Mouse (Mus musculus) MN1 (cell line): ENCODE data around the gene Ercc4.

Experiments used
- DNase-seq: peaks from one replicate; pipeline ENCODE4 v3.0.0-alpha.2; 2016; ENCODE audit warnings: low spot score

The Ercc4 gene

GRCm38 (mm10) chr16:13147810-13148555 lies 38.5 kb downstream of the Ercc4 start:
- no peak for DNase-seq

DNA sequence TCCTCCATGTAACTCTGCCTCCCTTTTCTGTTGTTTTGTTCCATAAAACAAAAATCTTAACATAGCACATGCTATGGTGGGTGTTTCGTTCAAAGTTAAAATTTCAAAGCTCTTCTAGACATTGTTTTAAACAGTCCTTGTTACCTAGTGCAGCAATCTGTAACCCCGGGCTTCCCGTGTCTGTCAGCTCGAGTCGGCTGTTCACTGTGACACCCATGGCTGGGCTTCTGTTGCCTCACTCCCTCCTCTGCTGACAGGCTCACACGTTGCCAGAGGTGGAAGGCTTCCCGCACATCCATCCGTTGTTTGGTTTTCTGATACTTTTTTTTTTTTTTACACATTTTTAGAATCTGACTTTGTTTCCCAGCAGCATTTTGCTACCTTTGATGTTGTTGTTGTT lies 40.5 kb downstream of the Ercc4 start:
- DNase-seq = no peak

DNA sequence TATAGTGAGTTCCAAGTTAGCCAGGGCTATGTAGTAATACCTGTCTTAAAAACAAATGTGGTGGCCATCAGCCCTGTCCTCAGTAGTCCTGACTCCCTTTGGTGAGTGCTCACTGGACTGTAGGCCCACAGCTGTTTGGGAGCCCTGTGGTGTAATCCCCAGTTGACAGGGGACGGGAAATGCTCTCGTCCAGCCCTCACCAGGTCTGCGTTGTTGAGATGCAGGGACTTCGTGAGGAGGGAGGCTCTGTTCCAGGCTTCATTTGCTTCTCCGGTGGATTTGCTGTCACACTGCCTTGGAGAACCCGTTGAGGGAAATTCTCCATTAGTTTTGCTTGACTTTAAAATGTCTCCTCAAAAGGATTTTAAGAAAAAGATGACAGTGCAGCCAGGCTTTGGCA lies 41.3 kb downstream of the Ercc4 start:
- DNase-seq = no peak

DNA sequence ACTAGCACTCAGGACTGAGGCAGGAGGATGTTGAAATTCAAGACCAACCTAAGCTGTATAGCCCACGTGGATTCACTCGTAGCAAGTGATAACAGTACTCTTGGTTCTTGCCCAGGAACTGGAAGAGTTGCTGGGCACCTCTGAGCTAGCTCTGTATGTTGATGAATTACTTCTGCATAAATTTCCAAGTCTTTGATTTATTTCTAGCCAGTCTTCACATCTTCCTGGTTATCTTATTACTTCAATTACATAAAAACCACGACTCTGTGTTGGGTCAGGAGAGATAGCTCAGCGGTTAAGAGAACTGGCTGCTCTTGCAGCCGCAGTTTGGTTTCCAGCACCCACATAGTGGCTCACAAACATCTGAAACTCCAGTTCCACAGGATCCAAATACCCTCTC lies 43.0 kb downstream of the Ercc4 start:
- DNase-seq = no peak

GRCm38 (mm10) chr16:13153215-13153614 lies 43.7 kb downstream of the Ercc4 start:
- DNase-seq = no peak

GRCm38 (mm10) chr16:13154352-13154751 lies 44.9 kb downstream of the Ercc4 start:
- DNase-seq = no peak

- peak; percentile 47 for DNase-seq
Measured at GRCm38 (mm10) chr16:13157314-13157713, 47.8 kb downstream of the Ercc4 start.

DNA sequence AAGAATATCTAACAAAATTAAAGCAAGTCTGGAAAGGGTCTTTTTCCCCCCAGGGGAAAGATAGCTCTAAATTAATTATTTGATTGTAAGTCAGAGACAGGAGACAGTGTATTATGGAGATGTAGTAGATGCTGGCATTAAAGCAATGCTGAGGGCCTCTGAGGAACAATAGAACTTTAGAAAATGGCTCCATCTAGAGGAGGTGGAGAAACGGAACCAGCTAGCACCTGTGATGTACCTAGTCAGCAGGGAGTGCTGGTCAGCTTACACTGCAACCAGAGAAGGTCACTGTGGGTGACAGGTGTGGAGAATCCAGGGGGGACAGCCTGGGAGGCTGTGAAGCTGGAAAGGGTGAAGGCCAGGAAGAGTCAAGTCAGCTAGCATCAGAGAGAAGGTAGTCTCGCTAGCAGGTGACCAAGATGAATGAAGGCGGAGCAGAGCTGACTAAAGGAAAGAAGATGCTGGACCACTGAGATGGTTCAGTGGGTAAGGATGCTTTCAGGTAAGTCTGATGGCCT lies 48.7 kb downstream of the Ercc4 start:
- DNase-seq = peak; percentile 33

DNA sequence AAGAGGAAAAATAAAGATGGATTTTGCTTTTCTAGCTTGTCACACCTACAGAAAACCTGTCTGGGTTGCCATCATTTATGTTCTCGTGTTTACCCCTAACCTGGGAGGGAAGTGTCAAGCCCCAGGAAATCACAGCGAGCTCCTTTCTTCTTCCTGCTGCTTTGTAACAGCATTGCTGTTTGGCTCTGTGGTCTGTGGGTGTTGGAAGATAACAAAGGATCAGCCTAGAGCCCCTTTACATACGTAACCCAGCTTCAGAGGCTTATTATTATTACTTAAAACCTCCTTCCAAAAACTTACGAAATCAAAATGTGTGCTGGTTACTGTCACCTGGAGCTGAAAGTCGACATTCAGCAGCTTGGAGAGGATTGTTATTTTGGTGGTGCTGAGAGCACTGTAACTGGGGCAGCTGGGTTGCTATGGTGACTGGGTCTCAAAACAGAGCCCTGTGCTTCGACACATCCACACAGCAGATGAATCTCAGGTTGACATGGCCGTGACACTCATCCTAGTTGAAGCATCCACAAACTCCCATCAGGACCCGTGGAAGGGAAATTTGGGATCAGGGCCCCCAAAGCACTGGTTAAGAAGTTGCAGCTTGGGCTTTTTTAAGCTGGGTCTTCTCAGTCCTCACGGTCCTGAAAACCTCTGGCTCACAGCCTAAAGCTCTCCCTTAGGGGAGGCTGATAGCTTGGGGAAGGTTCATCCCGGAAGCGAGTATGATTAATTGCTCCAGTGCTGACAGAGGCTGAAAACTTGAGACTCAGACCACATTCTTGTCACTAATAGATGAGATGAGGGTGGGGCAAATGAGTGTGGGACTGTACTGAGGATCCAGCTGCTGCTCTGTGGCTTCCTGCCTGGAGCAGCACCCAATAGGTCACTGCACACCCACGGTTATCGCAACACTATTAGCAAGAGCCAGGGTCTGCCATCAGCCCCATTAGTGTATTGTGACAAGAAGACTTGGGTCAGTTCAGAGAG lies 49.7 kb downstream of the Ercc4 start:
- peak; percentile 76 for DNase-seq

- DNase-seq = peak; percentile 97
Measured at GRCm38 (mm10) chr16:13159927-13160644, 50.6 kb downstream of the Ercc4 start.

DNA sequence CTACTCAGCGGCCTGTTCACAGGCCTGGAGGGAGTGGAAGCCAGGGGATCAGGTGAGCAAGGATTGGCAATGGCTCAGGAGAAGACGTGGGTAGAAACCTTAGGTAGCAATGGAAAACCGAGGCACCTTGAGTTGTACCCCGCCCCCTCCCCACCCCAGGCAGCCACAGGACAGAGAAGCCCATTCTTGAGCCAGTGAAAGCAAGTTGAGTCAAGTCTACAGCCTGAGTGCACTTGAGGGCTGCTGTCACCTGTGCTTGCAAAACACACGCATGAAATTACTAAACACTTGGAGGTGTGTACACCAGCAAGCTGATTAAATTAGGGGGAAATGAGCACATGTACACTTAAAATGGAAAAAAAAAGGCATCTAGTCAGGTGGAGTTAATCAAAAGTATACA lies 52.0 kb downstream of the Ercc4 start:
- DNase-seq = no peak

- no peak for DNase-seq
Measured at GRCm38 (mm10) chr16:13167731-13168130, 58.2 kb downstream of the Ercc4 start.

GRCm38 (mm10) chr16:13173055-13173742 lies 63.7 kb downstream of the Ercc4 start:
- no peak for DNase-seq

DNA sequence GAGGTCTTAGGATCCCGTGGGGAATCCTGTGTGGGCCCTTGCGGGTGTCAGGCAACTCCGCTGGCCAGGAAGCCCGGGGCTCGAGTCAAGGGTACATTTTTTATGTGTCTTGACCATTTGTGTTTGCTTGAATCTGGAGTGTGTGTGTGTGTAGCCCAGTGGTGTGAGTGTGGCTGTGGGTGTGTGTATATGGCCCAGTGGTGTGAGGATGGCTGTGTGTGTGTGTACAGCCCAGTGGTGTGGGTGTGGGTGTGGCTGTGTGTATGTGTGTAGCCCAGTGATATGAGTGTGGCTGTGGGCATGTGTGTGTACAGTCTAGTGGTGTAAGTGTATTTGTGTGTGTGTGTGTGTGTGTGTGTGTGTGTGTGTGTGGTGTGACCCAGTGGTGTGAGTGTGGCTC lies 73.0 kb downstream of the Ercc4 start:
- DNase-seq = no peak

- DNase-seq = no peak
Measured at GRCm38 (mm10) chr16:13183182-13183742, 73.8 kb downstream of the Ercc4 start.

- no peak for DNase-seq
Measured at GRCm38 (mm10) chr16:13184381-13184780, 74.9 kb downstream of the Ercc4 start.

DNA sequence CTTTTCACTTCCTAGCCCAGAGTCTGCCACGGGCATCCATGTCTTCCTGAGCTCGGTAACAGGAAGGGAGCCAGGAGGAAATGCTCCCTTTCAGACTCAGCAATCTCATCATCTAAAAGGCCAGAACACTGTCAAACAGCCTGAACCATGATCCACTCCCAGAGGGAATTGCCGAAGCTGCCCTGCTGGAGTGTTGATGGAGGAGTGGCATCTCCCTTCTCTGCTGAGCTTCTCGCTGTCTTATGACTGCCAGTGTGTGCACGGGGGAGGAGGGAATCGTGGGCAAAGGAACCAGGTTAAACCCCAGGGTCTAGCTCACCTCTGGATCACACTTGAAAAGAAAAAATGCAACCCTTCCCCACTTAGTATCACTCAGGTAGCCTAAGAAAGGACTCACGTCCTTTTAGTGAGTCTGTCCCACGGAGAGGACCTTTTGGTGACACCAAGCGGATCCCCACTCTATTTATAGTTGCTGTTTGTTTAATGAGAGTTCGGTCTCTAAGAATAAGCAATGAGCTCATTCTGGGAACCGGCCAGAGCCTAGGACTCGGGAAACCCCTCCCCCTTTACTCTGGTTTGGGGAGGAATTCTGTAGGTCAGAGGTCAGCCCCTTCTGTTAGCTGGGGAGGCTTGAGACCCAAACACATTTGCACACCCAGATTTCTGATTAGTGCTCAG lies 80.1 kb downstream of the Ercc4 start:
- peak; percentile 64 for DNase-seq

GRCm38 (mm10) chr16:13190471-13190870 lies 81.0 kb downstream of the Ercc4 start:
- no peak for DNase-seq

GRCm38 (mm10) chr16:13191166-13191565 lies 81.7 kb downstream of the Ercc4 start:
- no peak for DNase-seq

DNA sequence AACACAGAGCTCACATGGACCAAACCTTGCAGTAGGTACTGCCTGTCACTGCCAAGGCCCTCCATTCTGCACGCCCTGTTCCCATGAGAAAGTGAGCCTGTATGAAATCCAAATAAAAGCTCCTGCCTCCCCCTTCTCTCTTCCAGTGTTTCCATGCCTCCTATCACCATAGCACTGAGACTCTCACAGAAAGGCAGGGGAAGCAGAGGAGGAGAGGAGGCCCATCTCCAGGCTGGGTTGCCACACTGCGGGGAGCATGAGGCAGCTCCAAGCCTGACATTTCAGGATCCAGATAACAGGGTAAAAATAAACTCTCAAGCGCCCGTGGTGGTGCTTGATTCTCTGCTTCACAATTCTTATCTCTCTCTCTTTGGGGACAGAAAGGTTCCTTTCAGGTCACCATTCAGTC lies 84.2 kb downstream of the Ercc4 start:
- no peak for DNase-seq

DNA sequence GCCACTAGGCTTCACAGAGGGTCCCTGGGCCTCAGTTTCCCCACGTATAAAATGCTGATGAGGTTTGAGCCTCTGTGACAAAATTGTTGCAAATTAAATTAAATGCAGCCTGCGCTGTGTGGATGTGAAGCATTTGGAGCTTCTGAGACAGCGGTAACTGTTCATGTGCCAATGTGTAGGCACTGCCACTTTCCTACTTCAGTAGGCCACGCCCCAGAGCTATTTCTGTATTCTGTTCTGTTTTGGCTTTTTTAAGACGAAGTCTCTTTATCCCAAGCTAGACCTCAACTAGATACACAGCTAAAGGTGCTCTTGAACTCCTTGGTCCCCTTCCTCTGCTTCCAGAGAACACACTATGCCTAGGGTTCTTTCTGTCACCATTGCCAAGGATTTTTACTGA lies 85.4 kb downstream of the Ercc4 start:
- no peak for DNase-seq
